Mouse (Mus musculus) ovary, adult 18-20 months (tissue): ENCODE results near the gene BC051665.
A peak's percentile ranks its signal among the peaks of the same experiment; 100 is the strongest.

Experiments used
- DNase-seq: peaks from one replicate; pipeline ENCODE4 v3.0.0; 2022; ENCODE audit warnings: low spot score, mixed read lengths

The BC051665 gene

DNA sequence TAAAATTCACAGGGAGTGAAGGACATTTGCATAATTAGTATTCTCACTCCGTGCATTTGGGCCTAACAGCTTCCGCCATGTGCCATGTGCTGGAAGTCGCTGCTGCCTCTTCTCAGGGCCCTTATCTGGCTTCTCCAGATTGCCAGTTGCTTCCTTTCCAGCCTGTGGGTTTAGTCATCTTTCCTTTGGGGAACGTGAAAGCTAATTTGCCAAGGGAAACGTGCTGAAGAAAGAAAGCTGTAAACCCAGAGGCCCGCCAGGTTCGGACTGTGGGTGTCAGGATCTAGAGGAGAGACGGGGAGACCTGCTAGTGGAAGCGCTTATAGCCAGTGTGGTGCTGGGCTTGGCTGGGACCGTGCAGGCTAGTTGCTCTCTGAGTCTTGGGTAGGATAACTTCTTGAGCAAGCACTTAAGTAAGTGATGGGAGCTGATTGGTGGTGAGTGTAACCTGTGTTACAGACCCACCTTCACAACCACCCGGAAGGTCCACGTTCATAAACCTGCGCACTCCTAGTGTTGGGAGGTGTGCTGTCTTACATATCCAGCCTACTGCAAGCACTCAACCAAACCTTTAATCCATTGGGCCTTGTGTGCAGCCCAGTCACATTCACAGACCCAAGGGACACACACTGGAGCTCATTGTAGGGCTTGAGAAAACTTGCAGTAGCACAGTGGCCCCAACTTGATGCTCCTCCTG lies 42.6 kb downstream of the BC051665 start:
- DNase-seq, result no peak

DNA sequence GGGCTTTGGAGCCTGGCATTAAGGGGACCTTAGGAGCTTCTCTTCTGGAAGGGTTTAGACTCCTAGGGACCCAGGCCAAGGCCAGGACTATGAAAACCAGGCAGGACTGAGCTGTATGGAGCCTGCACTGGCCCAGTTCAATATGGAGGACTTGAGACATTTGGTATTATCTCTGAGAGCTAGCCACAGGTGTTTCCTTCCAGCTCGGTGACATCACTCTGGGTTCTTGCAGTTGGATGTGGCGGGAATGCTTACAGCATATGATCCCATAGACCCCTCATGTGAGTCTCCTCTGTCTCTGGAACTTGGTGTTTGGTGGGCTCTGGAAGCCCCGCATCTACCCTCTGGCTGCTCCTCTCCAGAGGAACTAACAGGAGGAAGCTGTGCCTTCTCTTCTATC lies 43.6 kb downstream of the BC051665 start:
- no peak for DNase-seq

DNA sequence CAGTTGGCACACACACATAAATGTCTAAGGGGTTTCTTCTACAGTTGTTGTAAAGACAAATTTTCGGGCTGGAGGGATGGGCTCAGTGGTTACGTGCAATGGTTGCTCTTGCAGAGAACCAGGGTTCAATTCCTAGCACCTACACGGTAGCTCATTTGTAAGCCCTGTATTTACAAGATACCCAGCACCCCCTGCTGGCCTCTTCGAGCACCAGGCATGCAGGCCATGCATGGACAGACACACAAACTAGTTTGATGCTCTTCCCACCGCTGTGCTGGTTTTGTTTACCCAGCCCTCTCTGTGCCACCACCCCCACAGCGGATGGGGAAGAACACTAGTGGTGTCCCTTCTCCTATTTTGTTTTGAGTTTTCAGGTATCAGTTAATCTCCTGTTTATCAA lies 45.9 kb downstream of the BC051665 start:
- no peak for DNase-seq

DNA sequence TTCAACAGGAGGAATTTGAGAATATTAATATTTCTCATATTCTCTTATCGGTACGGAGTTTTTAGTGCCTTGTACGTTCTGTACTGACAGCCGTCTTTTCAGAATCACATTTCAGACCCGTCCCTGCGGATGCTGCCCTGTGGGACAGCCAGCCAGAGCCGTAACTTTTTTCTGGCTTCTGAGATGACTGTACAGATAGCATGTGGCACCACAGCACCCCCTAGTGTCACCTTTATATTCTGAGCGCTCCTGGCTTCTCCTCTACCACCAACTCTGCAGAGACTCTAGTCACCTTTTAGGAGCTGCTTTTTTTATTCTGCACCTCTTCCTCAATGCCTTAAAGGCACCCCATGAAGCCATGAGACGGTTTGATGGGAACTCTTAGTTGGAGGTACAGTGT lies 47.7 kb downstream of the BC051665 start:
- peak; percentile 37 for DNase-seq

DNA sequence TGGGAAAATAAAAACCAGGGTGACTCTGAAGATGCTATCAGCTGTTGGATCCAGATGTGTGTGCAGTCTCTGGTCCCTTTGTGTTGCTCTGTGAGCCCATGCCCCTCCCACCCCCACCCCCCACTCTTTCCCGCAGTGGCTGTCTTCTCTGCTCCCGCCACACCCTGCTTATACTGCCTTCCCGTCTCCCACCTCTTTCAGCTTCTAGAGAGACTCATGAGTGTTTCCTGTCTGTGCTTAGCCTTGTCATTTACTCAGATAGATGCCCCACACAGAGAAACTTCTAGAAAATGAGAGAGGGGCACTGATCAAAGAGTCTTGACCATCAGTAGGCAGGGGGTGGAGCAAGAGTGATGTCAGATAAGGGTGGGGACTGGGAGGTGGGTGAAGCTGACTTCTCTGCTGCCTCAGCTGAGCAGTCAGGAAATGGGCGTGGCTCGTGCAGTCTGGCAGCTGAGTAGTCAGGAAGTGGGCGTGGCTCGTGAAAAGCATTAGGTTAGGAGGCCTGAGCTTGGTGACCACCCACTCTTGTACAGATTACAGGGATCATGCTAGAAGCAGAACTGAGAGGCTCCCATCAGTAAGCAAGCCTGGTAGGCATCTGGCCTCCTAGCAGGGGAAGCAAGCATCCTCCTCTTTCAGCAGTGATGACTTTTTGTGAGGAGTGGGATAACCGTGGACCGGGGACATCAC lies 48.4 kb downstream of the BC051665 start:
- DNase-seq, result peak; percentile 73

DNA sequence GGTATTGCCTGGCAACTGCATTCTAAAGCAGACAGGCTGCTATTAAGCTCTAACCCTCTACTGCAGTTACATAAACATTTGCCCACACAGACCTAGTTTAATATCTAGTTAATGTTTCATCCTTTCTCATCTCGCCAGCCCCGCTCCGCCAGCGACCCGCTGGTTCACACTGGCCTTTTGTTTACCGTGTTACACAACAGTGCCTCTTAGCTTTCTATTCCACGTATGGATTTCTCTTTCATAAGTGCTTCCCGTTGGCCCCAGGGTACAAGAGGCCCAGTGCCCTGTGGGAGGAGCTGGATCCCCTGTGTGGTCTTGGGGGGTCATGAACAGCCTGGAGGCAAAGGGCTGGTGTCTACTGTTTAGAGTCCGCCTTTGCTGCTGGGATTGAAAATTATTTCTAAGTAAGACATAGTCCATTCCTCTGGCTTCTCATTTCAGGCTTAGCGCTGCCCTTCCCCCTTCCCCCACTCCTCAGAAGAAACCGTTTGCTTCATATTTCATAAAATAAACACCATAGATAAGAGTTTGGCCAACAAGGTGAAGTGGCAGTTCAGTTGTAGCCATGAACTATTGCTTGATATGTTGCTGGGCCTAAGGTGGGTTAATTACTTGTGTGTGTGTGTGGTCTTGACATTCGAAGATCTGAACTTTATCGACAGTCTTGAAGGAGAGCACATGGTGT lies 49.6 kb downstream of the BC051665 start:
- DNase-seq, result no peak

DNA sequence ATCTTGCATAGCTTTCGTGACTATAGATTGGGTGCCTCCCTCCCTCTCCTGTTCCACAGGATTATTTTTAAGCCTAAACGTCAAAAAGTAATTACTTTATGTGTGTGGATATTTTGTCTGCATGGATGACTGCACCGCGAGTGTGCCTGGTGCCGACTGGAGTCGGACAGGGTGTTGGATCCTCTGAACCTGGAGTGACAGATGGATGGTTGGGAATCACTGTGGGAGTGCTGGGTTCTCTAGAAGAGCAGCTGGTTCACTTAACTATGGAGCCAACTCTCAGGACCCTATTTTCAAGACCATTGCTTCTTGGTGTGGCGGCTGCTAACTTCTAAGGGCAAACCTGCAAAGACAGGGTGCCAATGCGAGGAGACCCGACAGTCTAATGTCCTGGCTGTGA lies 50.9 kb downstream of the BC051665 start:
- no peak for DNase-seq
